Comparison of ENCODE assay signal across 19 mouse cellular contexts in the genomic region with DNA sequence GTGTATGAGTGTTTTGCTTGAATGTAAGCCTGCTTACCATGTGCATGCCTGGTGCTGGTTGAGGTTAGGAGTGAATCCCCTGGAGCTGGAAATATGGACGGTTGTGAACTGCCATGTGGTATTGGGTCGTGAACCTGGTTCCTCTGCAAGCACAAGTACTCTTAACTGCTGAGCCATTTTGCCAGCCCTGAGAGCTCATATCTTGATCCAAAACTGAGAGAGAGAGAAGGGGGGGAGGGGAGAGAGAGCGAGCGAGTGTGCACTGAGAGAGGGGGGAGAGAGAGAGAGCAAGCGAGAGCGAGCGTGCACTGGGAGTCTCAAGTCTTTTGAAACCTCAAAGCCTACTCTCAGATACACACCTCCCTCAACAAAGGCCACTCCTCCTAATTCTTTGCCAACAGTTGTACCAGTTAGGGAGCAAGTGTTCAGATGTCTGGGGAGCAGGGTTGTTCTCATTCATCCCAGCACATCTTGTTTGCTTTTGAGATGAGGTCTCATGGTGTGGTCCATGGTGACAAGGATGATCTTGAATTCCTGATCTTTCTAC. TPM values are rescaled to one million over a fixed set of nuclear protein-coding genes. Genes with fewer than 3 reads are reported as not detected.
DNase-seq lines count a peak whose midpoint lies in the region; ATAC-seq lines count a peak whose summit lies in the region.
"Had no signal": no experiment of that assay in that cellular context is flagged by ENCODE, and none has a peak within 500 bp of the region (broad histone marks: within the 10 kb centered on the region; RNA-seq: fewer than 3 reads in every experiment).

No protein-coding gene starts in this region.

- H3K9ac ChIP-seq in heart, embryonic 11.5 days (ENCODE audit: low read depth, low read length): no peak overlapping the region
- peak overlapping the region; percentile 58 for H3K9ac ChIP-seq in liver, embryonic 15.5 days
- H3K9ac ChIP-seq: forebrain, embryonic 13.5 days had no signal

- no peak overlapping the region; the same call in 1 of the 2 replicates for H3K4me3 ChIP-seq in heart, embryonic 11.5 days (ENCODE audit: low read depth, low read length)
- peak overlapping the region; percentile 68 for H3K4me3 ChIP-seq in erythroblast, embryonic 14.5 days (replicated peaks)
- H3K4me3 ChIP-seq in liver, embryonic 15.5 days (replicated peaks): peak overlapping the region; percentile 60
- H3K4me3 ChIP-seq: forebrain, embryonic 13.5 days; midbrain, embryonic 10.5 days had no signal

- H3K36me3 ChIP-seq in heart, embryonic 11.5 days (ENCODE audit: control insufficient read depth, insufficient read depth, low read length): peaks cover 5% of the 10 kb centered on the region; the same call in 1 of the 2 replicates
- H3K36me3 ChIP-seq in erythroblast, embryonic 14.5 days (ENCODE audit: control insufficient read depth): peaks cover 98% of the 10 kb centered on the region
- peaks cover 82% of the 10 kb centered on the region for H3K36me3 ChIP-seq in liver, embryonic 15.5 days (replicated peaks)

- ATAC-seq in heart, embryonic 11.5 days (replicated peaks; ENCODE audit: insufficient number of reproducible peaks, low FRiP score, low TSS enrichment): peak; percentile 59; the same call in 1 of the 2 replicates
- ATAC-seq in liver, embryonic 15.5 days (ENCODE audit: insufficient read depth): peak; percentile 61
- ATAC-seq: forebrain, embryonic 13.5 days; hindbrain, embryonic 16.5 days had no signal

- H3K27ac ChIP-seq in heart, embryonic 11.5 days (ENCODE audit: low read depth, low read length): peak overlapping the region; percentile 70
- H3K27ac ChIP-seq in liver, embryonic 15.5 days (replicated peaks): peak overlapping the region; percentile 94
- H3K27ac ChIP-seq: forebrain, embryonic 13.5 days; midbrain, embryonic 10.5 days had no signal

- whole genome bisulfite sequencing in heart, embryonic 11.5 days (ENCODE audit: insufficient replicate concordance): 85% methylated on average over 7 of the region's 7 CpGs
- 46% methylated on average over 7 of the region's 7 CpGs for WGBS in liver, embryonic 15.5 days (ENCODE audit: insufficient replicate concordance)

- H3K27me3 ChIP-seq in heart, embryonic 11.5 days (ENCODE audit: control insufficient read depth, insufficient read depth, low read length): no peaks in the 10 kb centered on the region
- H3K27me3 ChIP-seq in erythroblast, embryonic 14.5 days (ENCODE audit: control insufficient read depth): no peaks in the 10 kb centered on the region
- H3K27me3 ChIP-seq in liver, embryonic 15.5 days: no peaks in the 10 kb centered on the region
- H3K27me3 ChIP-seq: CH12.LX; forebrain, embryonic 13.5 days had no signal

- H3K9me3 ChIP-seq in heart, embryonic 11.5 days (replicated peaks; ENCODE audit: control insufficient read depth, low read length): no peaks in the 10 kb centered on the region
- H3K9me3 ChIP-seq in erythroblast, embryonic 14.5 days (ENCODE audit: control insufficient read depth, low read length): no peaks in the 10 kb centered on the region
- H3K9me3 ChIP-seq in liver, embryonic 15.5 days (replicated peaks): no peaks in the 10 kb centered on the region
- H3K9me3 ChIP-seq: forebrain, embryonic 13.5 days; midbrain, embryonic 10.5 days had no signal

- H3K4me1 ChIP-seq in heart, embryonic 11.5 days (ENCODE audit: control insufficient read depth, insufficient read depth, low read length): no peaks in the 10 kb centered on the region
- H3K4me1 ChIP-seq in erythroblast, embryonic 14.5 days (ENCODE audit: control insufficient read depth): peaks cover 79% of the 10 kb centered on the region
- peaks cover 55% of the 10 kb centered on the region for H3K4me1 ChIP-seq in liver, embryonic 15.5 days (replicated peaks)
- H3K4me1 ChIP-seq: forebrain, embryonic 13.5 days; midbrain, embryonic 10.5 days had no signal

- no peak for DNase-seq in heart, postnatal 10 days
- DNase-seq in yolk sac, embryonic 10.5 days (ENCODE audit: low spot score): peak; percentile 22
- DNase-seq in cerebellum, postnatal 10 days: no peak
- DNase-seq in ovary, postnatal 14 days (ENCODE audit: low spot score): no peak
- DNase-seq in urinary bladder, postnatal 25 days (ENCODE audit: low spot score): no peak
- DNase-seq: cerebellum, adult 11-12 months; cerebellum, postnatal 36 days; gastrocnemius, postnatal 14 days; kidney, postnatal 36 days; lung, adult 2 months; right cerebral cortex, adult 18-20 months; thymus, postnatal 25 days had no signal

- peak overlapping the region; percentile 35 for H3K4me2 ChIP-seq in heart, embryonic 11.5 days
- H3K4me2 ChIP-seq in liver, embryonic 15.5 days: peak overlapping the region; percentile 67
- H3K4me2 ChIP-seq: forebrain, embryonic 13.5 days had no signal

- intact Hi-C loops in heart, postnatal 10 days (cut with DNase I): no loop called here

RNA-seq across cellular contexts. Expression of a gene that starts 12.8 kb away (rescaled TPM):
- 22.1 and 22.8 TPM in 2 replicates for polyA plus RNA-seq in heart, embryonic 11.5 days (2014; fragmentation: Nextera tagmentation; extraction: Ambion mirVana)
- total RNA-seq in heart, postnatal 10 days (2021): 10 to 100 TPM; 31.9 to 34.6 TPM
- 24.3 and 25.9 TPM in 2 replicates for polyA plus RNA-seq in erythroblast, embryonic 14.5 days (2012)
- polyA plus RNA-seq in liver, embryonic 15.5 days (2015; fragmentation: Nextera tagmentation; extraction: Ambion mirVana): 18.1 and 19.8 TPM in 2 replicates

RNA-seq across cellular contexts. Expression of a gene that starts 29.1 kb away (rescaled TPM):
- 15.6 and 16.0 TPM in 2 replicates for polyA plus RNA-seq in heart, embryonic 11.5 days (2014; fragmentation: Nextera tagmentation; extraction: Ambion mirVana)
- 10 to 100 TPM; 11.3 to 13.2 TPM for total RNA-seq in heart, postnatal 10 days (2021)
- polyA plus RNA-seq in erythroblast, embryonic 14.5 days (2012): 3.4 and 5.9 TPM in 2 replicates
- polyA plus RNA-seq in liver, embryonic 15.5 days (2015; fragmentation: Nextera tagmentation; extraction: Ambion mirVana): 21.1 and 21.3 TPM in 2 replicates
